Mouse (Mus musculus): ENCODE measurements around the gene Psma7.

GRCm38 (mm10) chr2:180027768-180028167, 14.5 kb downstream of the Psma7 start:
- TF ChIP-seq CTCF (IDR thresholded peaks at IDR 0.05; ENCODE audit: control insufficient read depth, insufficient read depth, low read length), result no peak
- TF ChIP-seq POLR2A (IDR thresholded peaks at IDR 0.05; ENCODE audit: borderline replicate concordance, control insufficient read depth, low read depth, low read length), result no peak
